Mouse (Mus musculus) liver, embryonic 15.5 days (tissue): ENCODE results near the gene Ubxn6. TPM values are rescaled to one million over a fixed set of nuclear protein-coding genes. Genes with fewer than 3 reads are reported as not detected.

ENCODE experiments used
- ATAC-seq: fragments of 200-750 bp; cut with Nextera tagmentation; 2 replicates; pipeline ENCODE4 v1.8.0; 2017; ENCODE audit warnings: moderate number of reproducible peaks, mild to moderate bottlenecking, moderate library complexity; ENCODE audit not compliant: insufficient read depth
- H3K27ac ChIP-seq: fragments of 300-500 bp; sonication (generic); replicated peaks from 2 replicates; pipeline ENCODE4 v1.5.1; 2015; ENCODE audit warnings: mild to moderate bottlenecking, inconsistent platforms
- H3K27me3 ChIP-seq: fragments of 300-500 bp; sonication (generic); 2 replicates; pipeline ENCODE4 v1.6.1; 2015; ENCODE audit warnings: mild to moderate bottlenecking, inconsistent platforms
- H3K36me3 ChIP-seq: fragments of 300-500 bp; sonication (generic); replicated peaks from 2 replicates; pipeline ENCODE4 v1.6.1; 2015; ENCODE audit warnings: moderate library complexity, mild to moderate bottlenecking, inconsistent platforms
- H3K4me1 ChIP-seq: fragments of 300-500 bp; sonication (generic); replicated peaks from 2 replicates; pipeline ENCODE4 v1.6.1; 2015; ENCODE audit warnings: inconsistent platforms
- H3K4me2 ChIP-seq: fragments of 300-500 bp; sonication (generic); 2 replicates; pipeline ENCODE4 v1.6.1; 2015; ENCODE audit warnings: moderate library complexity, mild to moderate bottlenecking, inconsistent platforms
- H3K4me3 ChIP-seq: fragments of 300-500 bp; sonication (generic); replicated peaks from 2 replicates; pipeline ENCODE4 v1.5.1; 2015; ENCODE audit warnings: mild to moderate bottlenecking, inconsistent platforms
- H3K9ac ChIP-seq: fragments of 300-500 bp; sonication (generic); 2 replicates; pipeline ENCODE4 v1.6.1; 2015; ENCODE audit warnings: moderate library complexity, mild to moderate bottlenecking, inconsistent platforms
- H3K9me3 ChIP-seq: fragments of 300-500 bp; sonication (generic); replicated peaks from 2 replicates; pipeline ENCODE4 v1.6.1; 2016; ENCODE audit warnings: inconsistent platforms
- WGBS: fragments of 180-500 bp; shearing (Covaris S2); methylation state at CpG from one replicate; pipeline ENCODE4 v1.1.7; 2015; ENCODE audit warnings: mixed read lengths; ENCODE audit not compliant: insufficient replicate concordance; 5-methylcytosine and 5-hydroxymethylcytosine counted together
- polyA plus RNA-seq: library from polyadenylated mRNA; unstranded; fragments of >200 nt; fragmentation: Nextera tagmentation; extraction: Ambion mirVana; gene quantifications from 2 replicates; pipeline ENCODE4 v1.2.1, GENCODE M21; 2015

Gene Ubxn6
- polyA plus RNA-seq, 1 experiment from 2014 or later: 13.0 TPM

DNA sequence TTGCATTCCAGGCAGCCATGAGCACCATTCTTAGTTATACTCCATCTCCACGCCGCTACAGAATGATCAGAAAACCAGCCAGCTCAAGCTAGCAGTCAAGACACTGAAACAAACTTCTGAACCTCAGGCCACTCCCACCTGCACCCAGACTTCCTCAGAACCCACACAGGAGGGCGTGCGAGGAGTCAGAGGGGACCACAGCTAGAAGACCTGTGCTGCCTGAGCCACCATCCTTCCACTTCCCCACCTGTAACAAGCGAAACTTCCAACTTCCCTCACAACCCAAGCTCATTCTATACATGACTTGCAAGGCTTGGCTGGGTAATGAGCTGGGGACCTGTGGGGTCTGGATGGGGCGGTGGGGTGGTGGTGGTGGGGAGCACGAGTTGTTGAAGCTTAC lies 42.0 kb downstream of the Ubxn6 start:
- peak overlapping the region; percentile 18 for H3K4me2 ChIP-seq
- WGBS: 55% methylated on average over 7 of the region's 7 CpGs
- no peaks in the 10 kb centered on the region for H3K9me3 ChIP-seq
- H3K27ac ChIP-seq: peak overlapping the region; percentile 38
- H3K27me3 ChIP-seq: no peaks in the 10 kb centered on the region
- peaks cover 78% of the 10 kb centered on the region for H3K4me1 ChIP-seq
- no peak overlapping the region for H3K9ac ChIP-seq
- peaks cover 47% of the 10 kb centered on the region for H3K36me3 ChIP-seq
- no peak for ATAC-seq
- no peak overlapping the region for H3K4me3 ChIP-seq

DNA sequence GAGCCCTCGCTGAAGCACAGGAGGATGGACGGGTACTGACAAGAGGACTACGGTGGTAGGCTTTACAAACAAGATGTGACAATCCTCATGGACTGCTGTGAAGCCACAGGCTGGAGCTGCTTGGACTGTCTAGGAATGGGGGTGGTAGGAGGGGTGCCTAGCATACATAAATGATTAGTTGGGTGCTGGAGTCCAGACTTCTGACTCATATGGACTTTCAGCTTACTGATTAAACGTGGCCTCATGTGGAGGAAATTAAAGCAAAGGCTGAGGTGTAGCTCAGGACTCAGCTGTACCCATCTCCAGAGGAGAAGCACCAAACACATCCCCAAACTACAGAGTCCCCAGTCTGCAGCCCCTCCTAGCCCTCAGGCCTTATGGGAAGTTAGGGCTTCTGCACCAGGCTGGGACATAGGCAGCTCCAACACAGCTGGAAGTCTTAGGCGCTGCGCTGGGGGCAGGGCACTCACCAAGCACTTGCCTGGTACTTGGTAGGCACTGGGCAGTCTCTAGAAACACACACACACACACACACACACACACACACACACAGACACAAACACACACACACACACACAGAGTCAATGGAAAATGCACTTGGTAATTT lies 42.6 kb downstream of the Ubxn6 start:
- WGBS: 62% methylated on average over 6 of the region's 6 CpGs
- peak overlapping the region; percentile 18; the same call in 1 of the 2 replicates for H3K4me2 ChIP-seq
- peak overlapping the region; percentile 38 for H3K27ac ChIP-seq
- no peak for ATAC-seq
- H3K4me3 ChIP-seq: no peak overlapping the region
- H3K27me3 ChIP-seq: no peaks in the 10 kb centered on the region
- H3K36me3 ChIP-seq: peaks cover 47% of the 10 kb centered on the region
- no peaks in the 10 kb centered on the region for H3K9me3 ChIP-seq
- peak overlapping the region; percentile 11; the same call in 1 of the 2 replicates for H3K9ac ChIP-seq
- H3K4me1 ChIP-seq: peaks cover 78% of the 10 kb centered on the region

DNA sequence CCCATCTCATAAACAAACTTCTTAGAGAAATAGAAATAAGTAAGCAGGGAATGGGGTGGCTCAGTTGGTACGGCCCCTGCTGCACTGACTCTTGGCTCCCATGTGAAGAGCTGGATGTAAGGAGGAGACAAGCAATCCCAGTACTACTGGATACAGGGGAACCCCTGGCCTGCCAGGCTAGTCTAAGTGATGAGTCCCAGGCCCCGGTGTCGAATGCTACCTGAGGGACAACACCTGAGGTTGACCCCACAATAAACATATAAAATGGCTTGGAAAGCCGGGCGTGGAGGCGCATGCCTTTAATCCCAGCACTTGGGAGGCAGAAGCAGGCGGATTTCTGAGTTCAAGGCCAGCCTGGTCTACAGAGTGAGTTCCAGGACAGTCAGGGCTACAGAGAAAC lies 43.4 kb downstream of the Ubxn6 start:
- no peak overlapping the region for H3K27ac ChIP-seq
- no peak overlapping the region for H3K9ac ChIP-seq
- 80% methylated on average over 7 of the region's 7 CpGs for WGBS
- no peak overlapping the region for H3K4me2 ChIP-seq
- H3K36me3 ChIP-seq: peaks cover 50% of the 10 kb centered on the region
- peaks cover 74% of the 10 kb centered on the region for H3K4me1 ChIP-seq
- no peaks in the 10 kb centered on the region for H3K27me3 ChIP-seq
- H3K9me3 ChIP-seq: no peaks in the 10 kb centered on the region
- H3K4me3 ChIP-seq: no peak overlapping the region
- no peak for ATAC-seq

DNA sequence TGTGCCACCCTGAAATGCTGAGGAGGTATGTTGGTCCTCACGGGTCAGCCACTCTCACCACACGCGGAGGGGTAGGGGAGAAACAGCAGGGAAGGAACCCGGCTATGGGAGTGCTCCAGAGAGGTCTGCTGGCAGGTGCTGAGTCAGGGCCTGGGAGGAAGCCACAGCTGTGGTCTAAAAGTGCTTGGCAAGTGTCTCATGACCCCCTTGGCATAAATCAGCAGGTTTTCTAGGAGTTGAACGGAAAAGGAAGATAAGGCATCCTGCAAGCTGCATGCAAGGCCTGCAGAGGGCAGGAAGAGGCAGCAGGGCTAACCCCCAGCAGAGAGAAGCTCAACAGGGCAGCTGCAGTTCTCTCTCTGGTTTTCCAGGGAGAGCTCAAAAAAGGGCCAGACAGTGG lies 43.9 kb downstream of the Ubxn6 start:
- Histone ChIP-seq H3K4me1 (peaks cover 79% of the 10 kb centered on the region), H3K9me3 (no peaks in the 10 kb centered on the region), H3K27ac (no peak overlapping the region; the same call in 1 of the 2 replicates), H3K27me3 (no peaks in the 10 kb centered on the region), H3K36me3 (peaks cover 50% of the 10 kb centered on the region), H3K4me2 (no peak overlapping the region), H3K4me3 (no peak overlapping the region), H3K9ac (no peak overlapping the region)
- 24% methylated on average over 5 of the region's 5 CpGs for WGBS
- peak; percentile 32; the same call in 1 of the 2 replicates for ATAC-seq

DNA sequence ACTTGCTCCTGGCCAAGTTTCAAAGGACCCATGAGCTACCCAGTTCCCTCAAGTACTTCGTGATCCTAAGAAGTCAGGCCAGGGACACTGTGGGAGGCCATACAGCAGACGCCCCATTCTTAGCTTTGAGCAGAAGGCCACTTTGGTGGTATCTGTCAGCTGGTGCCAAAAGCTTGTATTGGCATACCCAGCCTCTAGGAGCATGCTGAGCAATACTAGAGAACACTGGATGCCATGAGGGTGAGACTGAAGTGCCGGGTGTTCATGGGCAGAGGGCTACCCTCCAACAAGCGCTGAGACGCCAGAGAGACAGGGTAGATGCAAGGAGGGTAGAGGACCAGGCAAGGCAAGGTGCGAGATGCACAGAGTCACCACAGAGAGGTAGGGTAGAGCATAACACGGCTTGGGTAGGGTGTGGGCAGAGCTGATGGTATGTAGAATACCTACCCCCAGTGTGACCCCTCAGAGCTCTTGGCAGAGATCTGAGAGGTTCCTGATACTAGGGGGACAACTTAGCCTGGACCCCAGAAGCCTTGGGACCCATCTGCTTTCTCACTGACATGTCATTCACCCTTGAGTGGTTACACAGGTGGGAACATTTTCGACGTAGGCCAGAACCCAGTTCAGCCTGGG lies 44.5 kb downstream of the Ubxn6 start:
- Histone ChIP-seq H3K4me2 (no peak overlapping the region), H3K9me3 (no peaks in the 10 kb centered on the region), H3K4me1 (peaks cover 77% of the 10 kb centered on the region), H3K36me3 (peaks cover 50% of the 10 kb centered on the region), H3K27me3 (no peaks in the 10 kb centered on the region), H3K4me3 (no peak overlapping the region), H3K27ac (peak overlapping the region; percentile 33; the same call in 1 of the 2 replicates), H3K9ac (no peak overlapping the region)
- WGBS: 77% methylated on average over 9 of the region's 9 CpGs
- ATAC-seq: no peak

DNA sequence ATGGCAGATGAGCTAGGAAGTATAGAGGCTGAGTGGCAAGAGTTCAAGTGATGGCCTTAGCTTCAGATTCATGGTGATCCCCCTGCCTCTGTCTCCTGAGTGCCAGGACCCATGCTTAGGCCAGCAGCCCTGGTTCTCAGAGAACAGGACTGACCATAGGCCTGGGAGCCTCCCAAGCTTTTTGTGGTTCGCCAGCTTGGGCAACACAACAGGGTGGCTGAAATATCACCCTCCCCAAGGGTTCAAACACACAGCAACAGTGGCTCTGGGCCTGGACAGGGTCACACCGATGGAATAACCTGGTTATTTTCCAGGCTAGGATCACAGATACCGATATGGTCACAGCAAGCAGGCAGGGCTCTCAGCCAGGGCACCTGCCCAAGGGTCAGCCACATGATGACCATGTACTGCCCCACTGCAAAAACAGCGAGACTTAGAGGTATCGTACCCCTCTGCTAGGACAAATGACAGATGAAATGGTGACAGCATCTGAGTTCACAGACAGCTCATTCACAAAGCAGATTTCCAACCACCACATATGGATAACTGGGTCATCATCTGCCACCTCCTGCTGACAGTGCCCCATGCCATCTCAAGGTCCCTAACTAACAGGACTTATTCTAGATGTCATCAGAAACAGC lies 46.9 kb downstream of the Ubxn6 start:
- 78% methylated on average over 5 of the region's 5 CpGs for WGBS
- H3K4me3 ChIP-seq: no peak overlapping the region
- peaks cover 74% of the 10 kb centered on the region for H3K4me1 ChIP-seq
- H3K36me3 ChIP-seq: peaks cover 40% of the 10 kb centered on the region
- no peak for ATAC-seq
- H3K9ac ChIP-seq: no peak overlapping the region
- H3K9me3 ChIP-seq: no peaks in the 10 kb centered on the region
- H3K27ac ChIP-seq: no peak overlapping the region
- H3K27me3 ChIP-seq: no peaks in the 10 kb centered on the region
- no peak overlapping the region for H3K4me2 ChIP-seq

DNA sequence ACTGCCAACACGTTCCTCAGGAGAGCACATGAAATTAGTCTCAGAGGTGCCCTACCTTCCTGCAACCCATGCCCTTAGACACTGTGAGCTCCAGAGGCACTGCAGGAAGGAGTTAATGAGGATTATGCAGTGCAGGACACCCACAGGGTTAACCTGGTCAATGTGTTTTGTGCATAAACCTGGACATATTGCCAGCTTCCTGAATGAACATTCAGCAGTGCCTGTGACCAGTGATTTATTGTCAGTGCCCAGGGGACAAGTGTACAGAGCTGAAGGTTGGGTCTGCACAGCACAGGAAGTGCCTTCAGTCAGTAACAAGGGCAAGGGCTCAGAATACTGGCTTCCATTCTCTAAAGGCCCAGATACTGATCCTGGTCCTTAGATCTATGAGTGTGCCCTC lies 47.9 kb downstream of the Ubxn6 start:
- ATAC-seq: no peak
- Histone ChIP-seq H3K4me2 (no peak overlapping the region), H3K4me3 (no peak overlapping the region), H3K36me3 (peaks cover 36% of the 10 kb centered on the region), H3K9ac (no peak overlapping the region), H3K27me3 (no peaks in the 10 kb centered on the region), H3K27ac (no peak overlapping the region), H3K9me3 (no peaks in the 10 kb centered on the region), H3K4me1 (peaks cover 74% of the 10 kb centered on the region)
- 57% methylated on average over 1 of the region's 1 CpGs for WGBS

DNA sequence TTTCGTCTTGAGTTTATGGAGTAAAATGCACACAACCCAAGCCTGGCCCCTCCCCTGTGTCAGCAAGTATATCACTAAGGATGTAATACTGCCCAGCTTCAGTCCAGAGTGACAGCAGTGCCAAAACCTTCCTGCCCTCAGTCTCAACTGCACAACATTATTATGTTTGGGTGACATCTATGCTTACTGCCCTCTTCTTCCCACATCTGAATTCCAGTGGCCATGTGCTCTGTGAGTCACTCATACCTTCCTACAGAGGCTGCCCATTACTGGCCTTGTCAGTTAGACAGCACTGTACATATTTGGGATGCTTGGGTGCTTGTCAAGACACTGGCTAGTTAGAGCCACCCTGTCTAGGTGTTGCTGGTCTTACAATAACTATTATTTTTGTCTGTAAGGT lies 48.5 kb downstream of the Ubxn6 start:
- no peak overlapping the region for H3K27ac ChIP-seq
- no peak overlapping the region for H3K9ac ChIP-seq
- no peaks in the 10 kb centered on the region for H3K9me3 ChIP-seq
- WGBS: 69% methylated on average over 1 of the region's 1 CpGs
- H3K27me3 ChIP-seq: no peaks in the 10 kb centered on the region
- ATAC-seq: no peak
- no peak overlapping the region for H3K4me3 ChIP-seq
- H3K4me2 ChIP-seq: no peak overlapping the region
- H3K36me3 ChIP-seq: peaks cover 37% of the 10 kb centered on the region
- H3K4me1 ChIP-seq: peaks cover 74% of the 10 kb centered on the region

DNA sequence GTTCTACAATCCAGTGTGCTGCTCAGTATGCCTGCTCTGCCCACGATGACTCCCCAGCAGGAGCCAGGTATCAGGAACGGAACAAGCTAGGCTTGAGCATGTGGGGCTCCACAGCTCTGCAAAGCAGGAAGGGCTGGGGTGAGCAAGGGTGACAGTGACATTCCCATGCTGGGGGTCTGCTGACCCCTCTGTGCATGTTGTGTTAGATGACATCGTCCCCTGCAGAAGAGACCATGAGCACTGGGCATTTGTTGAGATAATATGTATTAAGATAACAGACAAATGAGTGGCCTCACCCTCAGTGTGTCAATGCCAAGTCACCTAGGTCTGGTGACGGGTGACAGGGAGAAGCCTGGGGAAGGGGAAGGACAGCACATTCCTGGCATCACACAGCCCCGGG lies 49.9 kb downstream of the Ubxn6 start:
- Histone ChIP-seq H3K4me1 (peaks cover 65% of the 10 kb centered on the region), H3K4me3 (no peak overlapping the region), H3K9ac (no peak overlapping the region), H3K4me2 (no peak overlapping the region), H3K36me3 (peaks cover 42% of the 10 kb centered on the region), H3K27ac (no peak overlapping the region), H3K27me3 (no peaks in the 10 kb centered on the region), H3K9me3 (no peaks in the 10 kb centered on the region)
- 66% methylated on average over 5 of the region's 5 CpGs for WGBS
- ATAC-seq: no peak

DNA sequence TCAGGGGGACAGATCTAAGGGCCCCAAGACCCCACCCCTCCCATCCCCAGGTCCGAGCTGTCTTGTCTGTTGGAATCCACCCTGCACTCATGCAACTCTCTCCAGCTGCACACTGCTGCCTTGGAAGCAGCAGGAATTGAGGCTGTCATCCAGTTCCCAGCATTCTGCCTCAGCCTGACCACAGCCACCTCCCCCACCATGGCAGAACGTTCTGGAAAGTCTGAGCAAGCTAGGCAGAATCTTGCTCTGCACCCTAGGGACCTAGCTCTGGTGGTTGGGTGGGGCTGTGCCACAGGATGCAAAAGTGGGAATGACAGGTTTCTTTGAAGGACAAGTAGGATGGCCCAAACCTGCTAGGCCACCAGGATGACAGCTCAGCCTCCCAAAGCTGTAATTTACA lies 50.4 kb downstream of the Ubxn6 start:
- no peak overlapping the region for H3K4me3 ChIP-seq
- no peak overlapping the region for H3K4me2 ChIP-seq
- peaks cover 60% of the 10 kb centered on the region for H3K4me1 ChIP-seq
- ATAC-seq: no peak
- H3K36me3 ChIP-seq: peaks cover 43% of the 10 kb centered on the region
- WGBS: 40% methylated on average over 2 of the region's 2 CpGs
- no peaks in the 10 kb centered on the region for H3K9me3 ChIP-seq
- no peaks in the 10 kb centered on the region for H3K27me3 ChIP-seq
- no peak overlapping the region for H3K9ac ChIP-seq
- no peak overlapping the region for H3K27ac ChIP-seq

DNA sequence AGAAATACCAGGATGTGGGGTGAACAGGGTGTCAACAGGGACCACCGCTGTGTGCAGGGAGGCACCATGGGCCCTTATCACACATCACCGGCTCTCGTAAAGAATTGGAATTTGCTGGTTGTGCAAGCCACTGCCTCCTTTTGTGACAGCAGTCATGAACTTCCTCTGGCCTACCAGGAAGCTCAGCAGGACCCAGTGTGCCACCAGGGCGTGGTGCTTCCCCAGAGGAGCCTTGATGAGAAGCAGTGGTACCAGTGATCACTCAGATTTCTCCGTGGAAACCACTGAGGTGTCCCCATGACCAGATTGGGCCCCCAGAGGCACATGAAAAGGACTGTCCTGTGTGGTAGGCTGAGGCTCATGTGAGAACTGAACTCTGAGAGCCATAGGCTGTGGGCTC lies 51.4 kb downstream of the Ubxn6 start:
- H3K4me3 ChIP-seq: no peak overlapping the region
- no peak overlapping the region; the same call in 1 of the 2 replicates for H3K27ac ChIP-seq
- H3K9me3 ChIP-seq: no peaks in the 10 kb centered on the region
- H3K4me1 ChIP-seq: peaks cover 56% of the 10 kb centered on the region
- ATAC-seq: no peak
- H3K27me3 ChIP-seq: no peaks in the 10 kb centered on the region
- no peak overlapping the region for H3K4me2 ChIP-seq
- 27% methylated on average over 5 of the region's 5 CpGs for WGBS
- H3K9ac ChIP-seq: no peak overlapping the region
- H3K36me3 ChIP-seq: peaks cover 44% of the 10 kb centered on the region
